Mouse (Mus musculus): ENCODE data around the gene Gm10721. TPM values are rescaled to one million over a fixed set of nuclear protein-coding genes. Genes with fewer than 3 reads are reported as not detected.

Gm10721 gene
- polyA plus RNA-seq, 1 experiment from 2014 or later = not detected

Small RNA genes within 50 kb of the gene (microRNA-seq; reads per million reads assigned to microRNA genes)
- not detected for gene Mir101c

Other genes starting within 250 kb of the Gm10721 start
- not detected in 2 replicates for gene Gm10722, start 12.2 kb upstream of the Gm10721 start, polyA plus RNA-seq (2014; fragmentation: Nextera tagmentation; extraction: Ambion mirVana)
- not detected in 2 replicates for gene Gm11168, start 9.8 kb upstream of the Gm10721 start, polyA plus RNA-seq (2014; fragmentation: Nextera tagmentation; extraction: Ambion mirVana)
- not detected in 2 replicates for gene Gm10720, start 2.5 kb downstream of the Gm10721 start, polyA plus RNA-seq (2014; fragmentation: Nextera tagmentation; extraction: Ambion mirVana)
- not detected in 2 replicates for gene Gm10719, start 4.3 kb downstream of the Gm10721 start, polyA plus RNA-seq (2014; fragmentation: Nextera tagmentation; extraction: Ambion mirVana)
- gene Gm10718, start 10.4 kb downstream of the Gm10721 start, polyA plus RNA-seq (2014; fragmentation: Nextera tagmentation; extraction: Ambion mirVana) = 0.61 and 0.95 TPM in 2 replicates
- 0.34 and 0.53 TPM in 2 replicates for gene Gm10717, start 12.3 kb downstream of the Gm10721 start, polyA plus RNA-seq (2014; fragmentation: Nextera tagmentation; extraction: Ambion mirVana)
- not detected in 2 replicates for gene Gm17535, start 21.5 kb downstream of the Gm10721 start, polyA plus RNA-seq (2014; fragmentation: Nextera tagmentation; extraction: Ambion mirVana)
- gene Gm10715, start 23.7 kb downstream of the Gm10721 start, polyA plus RNA-seq (2014; fragmentation: Nextera tagmentation; extraction: Ambion mirVana) = not detected in 2 replicates

Data from heart, embryonic 14.5 days (tissue).